Mouse (Mus musculus) myocyte (in vitro differentiated cells): ENCODE measurements around the gene Syne2. TPM values are rescaled to one million over a fixed set of nuclear protein-coding genes. Genes with fewer than 3 reads are reported as not detected.

Experiments used
- H3K27me3 ChIP-seq: one replicate; pipeline ENCODE4 v1.6.1; 2011; ENCODE audit not compliant: control insufficient read depth, insufficient read depth, insufficient read length
- H3K36me3 ChIP-seq: one replicate; pipeline ENCODE4 v1.6.1; 2011; ENCODE audit not compliant: control insufficient read depth, insufficient read depth
- H3K4me2 ChIP-seq: one replicate; pipeline ENCODE4 v1.6.1; 2011; ENCODE audit warnings: low read depth, control low read depth
- H3K4me3 ChIP-seq: one replicate; pipeline ENCODE4 v1.5.1; 2011; ENCODE audit warnings: mild to moderate bottlenecking, control low read depth, moderate library complexity
- H3K79me2 ChIP-seq: one replicate; pipeline ENCODE4 v1.6.1; 2011; ENCODE audit not compliant: control insufficient read depth, insufficient read depth
- H3ac ChIP-seq: one replicate; pipeline ENCODE4 v1.6.1; 2011; ENCODE audit not compliant: control insufficient read depth, insufficient read length
- CEBPB ChIP-seq: IDR thresholded peaks from 2 replicates; pipeline ENCODE4 v1.6.1; 2011; ENCODE audit warnings: mild to moderate bottlenecking, moderate library complexity; ENCODE audit not compliant: poor library complexity, insufficient read depth, severe bottlenecking
- E2F4 ChIP-seq: IDR thresholded peaks from one replicate; pipeline ENCODE4 v1.6.1; 2011; ENCODE audit warnings: mild to moderate bottlenecking, control low read depth, moderate library complexity; ENCODE audit not compliant: insufficient read depth
- MAX ChIP-seq: IDR thresholded peaks from one replicate; pipeline ENCODE4 v1.6.1; 2011; ENCODE audit warnings: low read depth, mild to moderate bottlenecking, control low read depth
- MYOD1 ChIP-seq, 3 experiments: IDR thresholded peaks; one replicate each; pipeline ENCODE4 v1.6.1; 2011; ENCODE audit warnings: control low read depth in 2 of 3, low read depth in 2 of 3, mild to moderate bottlenecking in 2 of 3, moderate library complexity in 1 of 3; ENCODE audit not compliant: insufficient read length in 2 of 3, control insufficient read depth in 1 of 3
- MYOG ChIP-seq, 3 experiments: IDR thresholded peaks; one replicate each; pipeline ENCODE4 v1.6.1; 2011; ENCODE audit warnings: control low read depth in 2 of 3, low read depth in 2 of 3, mild to moderate bottlenecking in 2 of 3; ENCODE audit not compliant: insufficient read length in 2 of 3, control insufficient read depth in 1 of 3, insufficient read depth in 1 of 3
- POLR2A ChIP-seq: IDR thresholded peaks from one replicate; pipeline ENCODE4 v1.6.1; 2011; ENCODE audit warnings: low read depth, mild to moderate bottlenecking, control low read depth, moderate library complexity; ENCODE audit not compliant: insufficient read length
- POLR2AphosphoS2 ChIP-seq: IDR thresholded peaks from one replicate; pipeline ENCODE4 v1.6.1; 2011; ENCODE audit warnings: low read depth, control low read depth; ENCODE audit not compliant: insufficient read length
- REST ChIP-seq: IDR thresholded peaks from one replicate; pipeline ENCODE4 v1.6.1; 2011; ENCODE audit warnings: mild to moderate bottlenecking, control low read depth, moderate library complexity; ENCODE audit not compliant: insufficient read depth, insufficient read length
- SRF ChIP-seq: IDR thresholded peaks from one replicate; pipeline ENCODE4 v1.6.1; 2011; ENCODE audit warnings: low read depth; ENCODE audit not compliant: control insufficient read depth, insufficient read length
- TCF12 ChIP-seq: IDR thresholded peaks from one replicate; pipeline ENCODE4 v1.6.1; 2011; ENCODE audit warnings: mild to moderate bottlenecking, control low read depth; ENCODE audit not compliant: poor library complexity, insufficient read depth, severe bottlenecking
- TCF3 ChIP-seq: IDR thresholded peaks from one replicate; pipeline ENCODE4 v1.6.1; 2011; ENCODE audit warnings: low read depth, control low read depth; ENCODE audit not compliant: insufficient read length
- USF1 ChIP-seq: IDR thresholded peaks from one replicate; pipeline ENCODE4 v1.6.1; 2011; ENCODE audit warnings: low read depth, mild to moderate bottlenecking, control low read depth, moderate library complexity
- polyA plus RNA-seq: library from polyadenylated mRNA; unstranded; fragments of >200 nt; fragmentation: generic; extraction: Trizol; gene quantifications from one replicate; pipeline ENCODE4 v1.2.1, GENCODE M21; 2012; ENCODE audit warnings: missing spikeins

The Syne2 gene
- polyA plus RNA-seq, 1 experiment, result 3.7 TPM

GRCm38 (mm10) chr12:75789451-75789850, 28.5 kb upstream of the Syne2 start:
- Histone ChIP-seq H3K36me3 (no peaks in the 10 kb centered on the region), H3ac (no peak overlapping the region), H3K27me3 (no peaks in the 10 kb centered on the region), H3K4me2 (no peak overlapping the region), H3K4me3 (no peak overlapping the region), H3K79me2 (no peaks in the 10 kb centered on the region)
- TF ChIP-seq MYOD1 (IDR thresholded peaks at IDR 0.05; ENCODE audit: control insufficient read depth in 1 of 3, insufficient read length in 2 of 3, low read depth in 2 of 3) (no peak), SRF (no peak), USF1 (no peak), POLR2AphosphoS2 (no peak), TCF12 (no peak), CEBPB (no peak), E2F4 (no peak), MAX (no peak)

DNA sequence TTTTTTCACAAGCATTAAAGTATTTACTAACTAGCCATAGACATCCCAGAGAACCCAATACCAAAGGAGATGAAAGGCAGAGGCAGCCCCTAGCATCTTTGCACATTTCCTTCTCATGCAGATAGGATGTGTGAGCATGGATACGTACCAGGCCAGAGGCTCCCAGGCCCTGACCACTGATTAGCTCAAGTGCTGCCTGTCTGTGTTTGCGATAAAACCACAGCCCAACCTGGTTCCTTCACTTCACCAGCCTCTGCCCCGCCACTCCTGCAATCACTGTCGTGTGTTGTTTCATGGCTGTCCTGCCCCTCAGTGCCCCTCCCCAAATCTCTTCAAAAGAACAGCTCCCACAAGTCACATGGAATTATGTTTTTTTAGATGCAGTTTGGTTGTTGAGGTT, 23.4 kb upstream of the Syne2 start:
- Histone ChIP-seq H3K79me2 (no peaks in the 10 kb centered on the region), H3ac (no peak overlapping the region), H3K4me2 (no peak overlapping the region), H3K36me3 (no peaks in the 10 kb centered on the region), H3K4me3 (no peak overlapping the region), H3K27me3 (no peaks in the 10 kb centered on the region)
- TF ChIP-seq MAX (no peak), MYOD1 (IDR thresholded peaks at IDR 0.05; ENCODE audit: control insufficient read depth in 1 of 3, insufficient read length in 2 of 3, low read depth in 2 of 3) (no peak), USF1 (no peak), TCF3 (no peak), TCF12 (no peak), REST (no peak), MYOG (IDR thresholded peaks at IDR 0.05; ENCODE audit: control insufficient read depth in 1 of 3, insufficient read depth in 1 of 3, insufficient read length in 2 of 3, low read depth in 2 of 3) (no peak), SRF (no peak), POLR2AphosphoS2 (no peak)

GRCm38 (mm10) chr12:75796510-75796909, 21.4 kb upstream of the Syne2 start:
- no peak overlapping the region for H3ac ChIP-seq
- no peak overlapping the region for H3K4me2 ChIP-seq
- no peaks in the 10 kb centered on the region for H3K79me2 ChIP-seq
- H3K27me3 ChIP-seq, result no peaks in the 10 kb centered on the region
- no peaks in the 10 kb centered on the region for H3K36me3 ChIP-seq
- TF ChIP-seq E2F4, result no peak
- TF ChIP-seq SRF, result no peak
- TF ChIP-seq TCF3, result no peak
- no peak for TF ChIP-seq POLR2AphosphoS2
- TF ChIP-seq TCF12, result no peak
- TF ChIP-seq REST, result no peak
- TF ChIP-seq MYOD1 (IDR thresholded peaks at IDR 0.05; ENCODE audit: control insufficient read depth in 1 of 3, insufficient read length in 2 of 3, low read depth in 2 of 3), result no peak
- TF ChIP-seq MYOG (IDR thresholded peaks at IDR 0.05; ENCODE audit: control insufficient read depth in 1 of 3, insufficient read depth in 1 of 3, insufficient read length in 2 of 3, low read depth in 2 of 3), result no peak
- TF ChIP-seq CEBPB, result no peak
- no peak for TF ChIP-seq USF1
- TF ChIP-seq POLR2A, result no peak
- no peak overlapping the region for H3K4me3 ChIP-seq

DNA sequence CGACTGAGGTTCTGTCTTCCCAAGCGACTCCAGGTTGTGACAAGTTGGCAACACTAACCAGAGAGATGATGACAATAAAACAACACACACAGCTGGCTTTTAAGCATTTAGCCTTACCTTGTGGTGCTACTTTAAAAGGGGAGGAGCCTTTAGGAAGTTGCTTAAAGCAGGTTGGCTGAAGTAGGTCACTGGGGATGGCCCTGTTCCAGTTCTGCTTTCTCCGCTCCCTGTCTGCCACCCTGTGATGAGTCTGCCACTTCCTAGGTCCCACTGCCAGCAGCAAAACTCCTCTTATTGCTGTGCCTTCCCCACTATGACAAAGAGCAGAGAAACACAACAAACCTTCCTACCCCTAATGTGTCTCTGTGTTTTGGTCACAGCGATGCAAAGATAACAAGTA, 11.7 kb upstream of the Syne2 start:
- TF ChIP-seq USF1, result no peak
- TF ChIP-seq MYOD1 (IDR thresholded peaks at IDR 0.05; ENCODE audit: control insufficient read depth in 1 of 3, insufficient read length in 2 of 3, low read depth in 2 of 3), result no peak
- no peak for TF ChIP-seq MYOG (IDR thresholded peaks at IDR 0.05; ENCODE audit: control insufficient read depth in 1 of 3, insufficient read depth in 1 of 3, insufficient read length in 2 of 3, low read depth in 2 of 3)
- Histone ChIP-seq H3K4me3 (no peak overlapping the region), H3K36me3 (no peaks in the 10 kb centered on the region), H3ac (no peak overlapping the region), H3K4me2 (no peak overlapping the region), H3K79me2 (no peaks in the 10 kb centered on the region), H3K27me3 (no peaks in the 10 kb centered on the region)

DNA sequence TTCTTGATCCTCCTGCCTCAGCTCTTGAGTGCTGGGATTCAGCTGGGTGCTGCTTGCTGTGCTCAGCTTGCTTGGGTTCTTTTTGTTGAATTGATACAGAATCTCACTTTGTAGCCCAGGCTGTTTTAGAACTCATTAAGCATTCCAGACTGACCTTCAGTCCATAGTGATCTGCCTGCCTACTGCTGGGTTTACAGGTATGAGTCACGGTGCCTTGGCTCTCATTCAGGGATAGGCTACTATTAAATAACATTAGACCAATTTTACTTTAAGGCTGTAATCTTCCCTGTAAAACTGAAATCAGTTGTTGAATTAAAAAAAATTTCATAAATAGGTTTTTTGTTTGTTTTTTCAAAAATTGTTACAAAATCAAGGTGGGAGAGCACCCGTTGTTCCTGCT, 4.2 kb upstream of the Syne2 start:
- Histone ChIP-seq H3K4me3 (no peak overlapping the region), H3ac (no peak overlapping the region), H3K27me3 (no peaks in the 10 kb centered on the region), H3K36me3 (no peaks in the 10 kb centered on the region), H3K79me2 (no peaks in the 10 kb centered on the region), H3K4me2 (no peak overlapping the region)
- no peak for TF ChIP-seq CEBPB
- TF ChIP-seq MYOD1 (IDR thresholded peaks at IDR 0.05; ENCODE audit: control insufficient read depth in 1 of 3, insufficient read length in 2 of 3, low read depth in 2 of 3), result no peak

- Histone ChIP-seq H3K4me3 (no peak overlapping the region), H3K36me3 (no peaks in the 10 kb centered on the region), H3K4me2 (no peak overlapping the region), H3K79me2 (no peaks in the 10 kb centered on the region), H3K27me3 (no peaks in the 10 kb centered on the region), H3ac (no peak overlapping the region)
- no peak for TF ChIP-seq MAX
- TF ChIP-seq TCF12, result no peak
- no peak for TF ChIP-seq POLR2AphosphoS2
- TF ChIP-seq USF1, result no peak
- no peak for TF ChIP-seq REST
- no peak for TF ChIP-seq MYOD1 (IDR thresholded peaks at IDR 0.05; ENCODE audit: control insufficient read depth in 1 of 3, insufficient read length in 2 of 3, low read depth in 2 of 3)
- TF ChIP-seq CEBPB, result no peak
- TF ChIP-seq POLR2A, result no peak
- TF ChIP-seq TCF3, result no peak
- no peak for TF ChIP-seq E2F4
- TF ChIP-seq MYOG (IDR thresholded peaks at IDR 0.05; ENCODE audit: control insufficient read depth in 1 of 3, insufficient read depth in 1 of 3, insufficient read length in 2 of 3, low read depth in 2 of 3), result no peak
- no peak for TF ChIP-seq SRF
Observed at GRCm38 (mm10) chr12:75814551-75814950, 3.4 kb upstream of the Syne2 start.
